ENCODE assay signal across 15 mouse cellular contexts in the genomic region with DNA sequence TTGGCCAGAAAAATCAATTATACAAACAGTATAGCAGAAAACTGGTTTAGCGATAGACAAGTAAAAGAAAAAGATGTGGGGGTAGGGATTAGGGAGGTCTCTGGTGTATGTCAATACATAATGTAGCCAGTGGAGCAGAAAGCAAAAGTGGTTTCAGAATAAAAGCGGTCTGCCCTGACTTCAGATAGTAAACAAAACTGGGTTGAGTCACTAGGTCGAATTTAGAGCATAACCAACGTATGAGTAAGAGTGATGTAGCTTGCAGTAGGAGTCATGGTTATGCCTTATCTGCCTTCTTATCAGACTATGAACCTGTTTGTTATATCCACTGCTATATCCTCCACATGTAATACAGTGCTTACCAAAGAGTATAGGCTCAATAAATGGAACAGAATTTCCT.
DNase-seq lines count a peak whose midpoint lies in the region; ATAC-seq and TF ChIP-seq lines count a peak whose summit lies in the region.
"Had no signal": no experiment of that assay in that cellular context is flagged by ENCODE, and none has a peak within 500 bp of the region (broad histone marks: within the 10 kb centered on the region; RNA-seq: fewer than 3 reads in every experiment).

No protein-coding gene starts in this region.

- H3K4me3 ChIP-seq in liver, adult 2 months (ENCODE audit: insufficient read depth, low read depth, low read length) = no peak overlapping the region
- no peak overlapping the region for H3K4me3 ChIP-seq in liver, embryonic 11.5 days (ENCODE audit: low read depth, low read length)
- no peak overlapping the region for H3K4me3 ChIP-seq in limb, embryonic 13.5 days
- H3K4me3 ChIP-seq: embryonic facial prominence, embryonic 12.5 days; midbrain, embryonic 15.5 days had no signal

- no peak overlapping the region for H3K9ac ChIP-seq in liver, adult 2 months (ENCODE audit: low read depth, low read length)
- H3K9ac ChIP-seq in liver, embryonic 11.5 days (ENCODE audit: low read depth, low read length) = no peak overlapping the region
- no peak overlapping the region for H3K9ac ChIP-seq in limb, embryonic 13.5 days
- H3K9ac ChIP-seq: embryonic facial prominence, embryonic 12.5 days; hindbrain, embryonic 14.5 days; midbrain, embryonic 15.5 days had no signal

- H3K27ac ChIP-seq in liver, adult 2 months (replicated peaks; ENCODE audit: insufficient read depth, low read depth, low read length) = no peak overlapping the region
- no peak overlapping the region for H3K27ac ChIP-seq in liver, embryonic 11.5 days (ENCODE audit: low read depth, low read length)
- 0 out of 2 replicates have a peak overlapping the region, but pooled peaks have one; percentile 55 for H3K27ac ChIP-seq in limb, embryonic 13.5 days
- H3K27ac ChIP-seq: hindbrain, embryonic 14.5 days; midbrain, embryonic 15.5 days had no signal

- H3K4me1 ChIP-seq in liver, adult 2 months (ENCODE audit: control insufficient read depth, insufficient read depth, low read length) = peaks cover 10% of the 10 kb centered on the region; the same call in 1 of the 2 replicates
- no peaks in the 10 kb centered on the region; the same call in 1 of the 2 replicates for H3K4me1 ChIP-seq in liver, embryonic 11.5 days (replicated peaks; ENCODE audit: control insufficient read depth, insufficient read depth, low read length)
- H3K4me1 ChIP-seq in limb, embryonic 13.5 days = peaks cover 28% of the 10 kb centered on the region
- H3K4me1 ChIP-seq: embryonic facial prominence, embryonic 12.5 days; midbrain, embryonic 15.5 days had no signal

- no peaks in the 10 kb centered on the region for H3K9me3 ChIP-seq in liver, embryonic 11.5 days (ENCODE audit: control insufficient read depth, low read length)
- no peaks in the 10 kb centered on the region for H3K9me3 ChIP-seq in limb, embryonic 13.5 days
- H3K9me3 ChIP-seq: embryonic facial prominence, embryonic 12.5 days; midbrain, embryonic 15.5 days had no signal

- DNase-seq in liver, adult 2 months (ENCODE audit: extremely low read depth, low read depth, low spot score) = peak; percentile 42
- no peak for DNase-seq in liver, embryonic 11.5 days (ENCODE audit: low spot score)
- peak; percentile 82 for DNase-seq in 416B (ENCODE audit: low read depth)
- peak; percentile 32 for DNase-seq in MN1 (ENCODE audit: low spot score)
- DNase-seq in layer of hippocampus, adult 9-11 months = no peak
- no peak for DNase-seq in left cerebral cortex, adult 11 months (ENCODE audit: low spot score)
- DNase-seq: cerebellum, postnatal 36 days; gastrocnemius, postnatal 25 days; kidney, adult 8-10 months; kidney, postnatal 36 days; thymus, postnatal 25 days had no signal

- no peaks in the 10 kb centered on the region for H3K36me3 ChIP-seq in liver, adult 2 months (ENCODE audit: control insufficient read depth, insufficient read depth, low read length)
- no peaks in the 10 kb centered on the region for H3K36me3 ChIP-seq in liver, embryonic 11.5 days (ENCODE audit: control insufficient read depth, insufficient read depth, low read length)
- no peaks in the 10 kb centered on the region for H3K36me3 ChIP-seq in limb, embryonic 13.5 days
- H3K36me3 ChIP-seq: embryonic facial prominence, embryonic 12.5 days; midbrain, embryonic 15.5 days had no signal

- no peak overlapping the region for H3K4me2 ChIP-seq in liver, embryonic 11.5 days
- no peak overlapping the region for H3K4me2 ChIP-seq in limb, embryonic 13.5 days (replicated peaks)
- H3K4me2 ChIP-seq: embryonic facial prominence, embryonic 12.5 days; hindbrain, embryonic 14.5 days; midbrain, embryonic 15.5 days had no signal

- TF ChIP-seq POLR2A in liver, adult 2 months (IDR thresholded peaks at IDR 0.05; ENCODE audit: extremely low read depth, insufficient read depth, low read length) = no peak

- no peak for ATAC-seq in liver, embryonic 11.5 days (replicated peaks; ENCODE audit: low FRiP score)
- no peak for ATAC-seq in limb, embryonic 13.5 days (ENCODE audit: low FRiP score, low read depth)
- ATAC-seq: midbrain, embryonic 15.5 days had no signal

- WGBS in liver, adult 2 months = 18% methylated on average over 4 of the region's 4 CpGs
- WGBS in liver, embryonic 11.5 days = 54% methylated on average over 4 of the region's 4 CpGs
- WGBS in limb, embryonic 13.5 days = 75% methylated on average over 4 of the region's 4 CpGs

- no peaks in the 10 kb centered on the region for H3K27me3 ChIP-seq in liver, adult 2 months (ENCODE audit: control insufficient read depth, insufficient read depth, low read length)
- no peaks in the 10 kb centered on the region; the same call in 1 of the 2 replicates for H3K27me3 ChIP-seq in liver, embryonic 11.5 days (replicated peaks; ENCODE audit: control insufficient read depth, insufficient read depth, low read length)
- H3K27me3 ChIP-seq in limb, embryonic 13.5 days = no peaks in the 10 kb centered on the region; the same call in 1 of the 2 replicates
- H3K27me3 ChIP-seq: embryonic facial prominence, embryonic 12.5 days had no signal

- no peaks in the 10 kb centered on the region for H3K79me2 ChIP-seq in liver, adult 2 months (ENCODE audit: control insufficient read depth, insufficient read depth, low read length)

- TF ChIP-seq CTCF in liver, adult 2 months (IDR thresholded peaks at IDR 0.05; ENCODE audit: low read depth, low read length) = no peak

Comparison
In these comparisons a context has a peak if more than half of its experiments do, and no peak if none do; other contexts are left out.
1. DNase-seq: peak in liver, adult 2 months (single experiment), 416B (single experiment) and MN1 (single experiment); none in liver, embryonic 11.5 days (single experiment), layer of hippocampus, adult 9-11 months (single experiment) and left cerebral cortex, adult 11 months (single experiment).